Mouse (Mus musculus) midbrain, embryonic 11.5 days (tissue): ENCODE results near the gene Uba7. TPM values are rescaled to one million over a fixed set of nuclear protein-coding genes. Genes with fewer than 3 reads are reported as not detected.

Experiments
- ATAC-seq: fragments of 200-750 bp; cut with Nextera tagmentation; 2 replicates; pipeline ENCODE4 v1.8.0; 2017; ENCODE audit warnings: moderate TSS enrichment, moderate library complexity; ENCODE audit not compliant: low FRiP score
- DNase-seq: peaks from one replicate; pipeline ENCODE4 v3.0.0; 2015; ENCODE audit warnings: low spot score; ENCODE audit errors: missing footprints
- H3K27ac ChIP-seq: fragments of 300-500 bp; sonication (generic); 2 replicates; pipeline ENCODE4 v1.5.1; 2014; ENCODE audit warnings: low read depth, low read length
- H3K27me3 ChIP-seq: fragments of 300-500 bp; sonication (generic); 2 replicates; pipeline ENCODE4 v1.6.1; 2014; ENCODE audit warnings: mild to moderate bottlenecking, low read length, moderate library complexity, mixed read lengths; ENCODE audit not compliant: control insufficient read depth, insufficient read depth
- H3K36me3 ChIP-seq: fragments of 300-500 bp; sonication (generic); 2 replicates; pipeline ENCODE4 v1.6.1; 2014; ENCODE audit warnings: mild to moderate bottlenecking, low read length, moderate library complexity, mixed read lengths; ENCODE audit not compliant: control insufficient read depth, insufficient read depth
- H3K4me1 ChIP-seq: fragments of 300-500 bp; sonication (generic); 2 replicates; pipeline ENCODE4 v1.6.1; 2014; ENCODE audit warnings: low read length; ENCODE audit not compliant: control insufficient read depth, insufficient read depth
- H3K4me2 ChIP-seq: fragments of 300-500 bp; sonication (generic); 2 replicates; pipeline ENCODE4 v1.6.1; 2014; ENCODE audit warnings: mild to moderate bottlenecking, moderate library complexity
- H3K4me3 ChIP-seq: fragments of 300-500 bp; sonication (generic); 2 replicates; pipeline ENCODE4 v1.5.1; 2014; ENCODE audit warnings: low read depth, low read length
- H3K9ac ChIP-seq: fragments of 300-500 bp; sonication (generic); 2 replicates; pipeline ENCODE4 v1.6.1; 2014; ENCODE audit warnings: low read length
- H3K9me3 ChIP-seq: fragments of 300-500 bp; sonication (generic); 2 replicates; pipeline ENCODE4 v1.6.1; 2016; ENCODE audit warnings: low read length; ENCODE audit not compliant: control insufficient read depth
- WGBS: fragments of 180-500 bp; shearing (Covaris S2); extraction: QIAGEN DNeasy Blood & Tissue Kit; methylation state at CpG from one replicate; pipeline ENCODE4 v1.1.7; 2014; 5-methylcytosine and 5-hydroxymethylcytosine counted together
- polyA plus RNA-seq: library from polyadenylated mRNA; unstranded; fragments of >200 nt; fragmentation: Nextera tagmentation; extraction: Ambion mirVana; gene quantifications from 2 replicates; pipeline ENCODE4 v1.2.1, GENCODE M21; 2014

Gene Uba7
- polyA plus RNA-seq, 1 experiment from 2014 or later: 7.5 TPM

- Histone ChIP-seq H3K36me3 (peaks cover 11% of the 10 kb centered on the region), H3K27ac (no peak overlapping the region), H3K9me3 (no peaks in the 10 kb centered on the region), H3K27me3 (no peaks in the 10 kb centered on the region), H3K4me1 (0 out of 2 replicates have a peak, but pooled peaks cover 3% of the 10 kb centered on the region), H3K9ac (no peak overlapping the region), H3K4me2 (no peak overlapping the region), H3K4me3 (no peak overlapping the region)
- DNase-seq (no peak), ATAC-seq (no peak)
- 57% methylated on average over 6 of the region's 6 CpGs for WGBS
Observed at GRCm38 (mm10) chr9:107959896-107960295, 15.4 kb upstream of the Uba7 start.

GRCm38 (mm10) chr9:107960928-107961327 is 14.4 kb upstream of the Uba7 start:
- H3K4me2 ChIP-seq: no peak overlapping the region
- no peak for ATAC-seq
- WGBS: 75% methylated on average over 4 of the region's 4 CpGs

GRCm38 (mm10) chr9:107961351-107961762 is 13.9 kb upstream of the Uba7 start:
- DNase-seq (no peak), ATAC-seq (no peak)
- H3K9ac ChIP-seq: no peak overlapping the region
- H3K27ac ChIP-seq: no peak overlapping the region
- no peaks in the 10 kb centered on the region for H3K9me3 ChIP-seq
- H3K4me2 ChIP-seq: no peak overlapping the region
- peaks cover 11% of the 10 kb centered on the region for H3K36me3 ChIP-seq
- no peaks in the 10 kb centered on the region for H3K27me3 ChIP-seq
- H3K4me3 ChIP-seq: no peak overlapping the region
- 0 out of 2 replicates have a peak, but pooled peaks cover 3% of the 10 kb centered on the region for H3K4me1 ChIP-seq
- 70% methylated on average over 10 of the region's 10 CpGs for WGBS

More at GRCm38 (mm10) chr9:107960928-107961327, 14.4 kb upstream of the Uba7 start:
- no peak for DNase-seq
- Histone ChIP-seq H3K27ac (no peak overlapping the region), H3K27me3 (no peaks in the 10 kb centered on the region), H3K9me3 (no peaks in the 10 kb centered on the region), H3K36me3 (peaks cover 11% of the 10 kb centered on the region), H3K4me3 (no peak overlapping the region), H3K9ac (no peak overlapping the region), H3K4me1 (0 out of 2 replicates have a peak, but pooled peaks cover 3% of the 10 kb centered on the region)

- WGBS: 47% methylated on average over 5 of the region's 5 CpGs
- no peaks in the 10 kb centered on the region for H3K9me3 ChIP-seq
- peak overlapping the region; percentile 6; the same call in 1 of the 2 replicates for H3K27ac ChIP-seq
- H3K4me1 ChIP-seq: 0 out of 2 replicates have a peak, but pooled peaks cover 3% of the 10 kb centered on the region
- ATAC-seq (no peak; the same call in 1 of the 2 replicates), DNase-seq (no peak)
- H3K36me3 ChIP-seq: peaks cover 11% of the 10 kb centered on the region
- H3K4me3 ChIP-seq: no peak overlapping the region
- no peaks in the 10 kb centered on the region for H3K27me3 ChIP-seq
- no peak overlapping the region for H3K4me2 ChIP-seq
- H3K9ac ChIP-seq: no peak overlapping the region
Observed at GRCm38 (mm10) chr9:107961881-107962280, 13.4 kb upstream of the Uba7 start.

- no peaks in the 10 kb centered on the region for H3K9me3 ChIP-seq
- no peak overlapping the region for H3K9ac ChIP-seq
- no peaks in the 10 kb centered on the region for H3K27me3 ChIP-seq
- DNase-seq: no peak
- H3K4me1 ChIP-seq: no peaks in the 10 kb centered on the region
- ATAC-seq: no peak
- no peak overlapping the region for H3K4me3 ChIP-seq
- no peak overlapping the region for H3K27ac ChIP-seq
- peaks cover 4% of the 10 kb centered on the region for H3K36me3 ChIP-seq
- 86% methylated on average over 9 of the region's 9 CpGs for WGBS
- H3K4me2 ChIP-seq: no peak overlapping the region
Observed at GRCm38 (mm10) chr9:107962916-107963315, 12.4 kb upstream of the Uba7 start.

DNA sequence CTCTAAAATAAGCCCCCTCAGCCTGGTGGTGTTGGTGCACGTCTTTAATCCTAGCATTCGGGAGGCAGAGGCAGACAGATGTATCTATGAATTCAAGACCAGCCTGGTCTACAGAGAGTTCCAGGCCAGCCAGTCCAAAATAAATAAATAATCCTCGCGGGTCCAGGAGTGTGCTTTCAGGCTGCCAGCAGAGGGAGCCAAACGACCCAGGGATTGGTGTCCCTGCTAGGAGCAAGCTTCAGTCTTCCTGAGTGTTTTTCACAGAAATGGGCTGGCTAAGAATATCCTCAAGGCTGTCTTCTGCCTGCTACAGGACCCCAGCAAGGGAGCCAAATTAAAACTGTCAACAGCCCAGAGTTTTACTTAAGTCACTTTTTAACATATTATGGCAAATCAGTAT is 11.6 kb upstream of the Uba7 start:
- 16% methylated on average over 5 of the region's 5 CpGs for WGBS
- Histone ChIP-seq H3K4me1 (no peaks in the 10 kb centered on the region), H3K36me3 (peaks cover 4% of the 10 kb centered on the region), H3K27ac (no peak overlapping the region), H3K4me3 (no peak overlapping the region), H3K9ac (no peak overlapping the region), H3K27me3 (no peaks in the 10 kb centered on the region), H3K9me3 (no peaks in the 10 kb centered on the region), H3K4me2 (no peak overlapping the region)
- DNase-seq: peak; percentile 93
- peak; percentile 70; the same call in 1 of the 2 replicates for ATAC-seq

GRCm38 (mm10) chr9:107964681-107965080 is 10.6 kb upstream of the Uba7 start:
- no peaks in the 10 kb centered on the region for H3K4me1 ChIP-seq
- no peak overlapping the region for H3K27ac ChIP-seq
- WGBS: 95% methylated on average over 9 of the region's 9 CpGs
- no peaks in the 10 kb centered on the region for H3K27me3 ChIP-seq
- DNase-seq (no peak), ATAC-seq (no peak)
- no peak overlapping the region for H3K4me2 ChIP-seq
- no peak overlapping the region for H3K4me3 ChIP-seq
- H3K9me3 ChIP-seq: no peaks in the 10 kb centered on the region
- H3K9ac ChIP-seq: no peak overlapping the region
- peaks cover 6% of the 10 kb centered on the region for H3K36me3 ChIP-seq

GRCm38 (mm10) chr9:107966676-107967075 is 8.6 kb upstream of the Uba7 start:
- no peak for DNase-seq
- Histone ChIP-seq H3K9me3 (no peaks in the 10 kb centered on the region), H3K36me3 (peaks cover 6% of the 10 kb centered on the region), H3K4me3 (no peak overlapping the region), H3K4me1 (no peaks in the 10 kb centered on the region), H3K27ac (no peak overlapping the region), H3K27me3 (no peaks in the 10 kb centered on the region), H3K4me2 (no peak overlapping the region), H3K9ac (no peak overlapping the region)
- WGBS: 93% methylated on average over 10 of the region's 10 CpGs
- ATAC-seq: no peak

- Histone ChIP-seq H3K27ac (no peak overlapping the region), H3K4me3 (no peak overlapping the region), H3K9ac (no peak overlapping the region), H3K9me3 (no peaks in the 10 kb centered on the region), H3K4me2 (no peak overlapping the region), H3K27me3 (no peaks in the 10 kb centered on the region), H3K36me3 (peaks cover 6% of the 10 kb centered on the region; the same call in 1 of the 2 replicates), H3K4me1 (no peaks in the 10 kb centered on the region)
- WGBS: 92% methylated on average over 6 of the region's 6 CpGs
- DNase-seq: no peak
- ATAC-seq: no peak
Observed at GRCm38 (mm10) chr9:107967437-107967836, 7.9 kb upstream of the Uba7 start.
